Mouse (Mus musculus): ENCODE data around the gene Xrcc2.
"Not testable (repeated sequence)": the region's sequence is repeated elsewhere in the genome, so short reads cannot be mapped to it uniquely, and the experiment has no call there.

The Xrcc2 gene

DNA sequence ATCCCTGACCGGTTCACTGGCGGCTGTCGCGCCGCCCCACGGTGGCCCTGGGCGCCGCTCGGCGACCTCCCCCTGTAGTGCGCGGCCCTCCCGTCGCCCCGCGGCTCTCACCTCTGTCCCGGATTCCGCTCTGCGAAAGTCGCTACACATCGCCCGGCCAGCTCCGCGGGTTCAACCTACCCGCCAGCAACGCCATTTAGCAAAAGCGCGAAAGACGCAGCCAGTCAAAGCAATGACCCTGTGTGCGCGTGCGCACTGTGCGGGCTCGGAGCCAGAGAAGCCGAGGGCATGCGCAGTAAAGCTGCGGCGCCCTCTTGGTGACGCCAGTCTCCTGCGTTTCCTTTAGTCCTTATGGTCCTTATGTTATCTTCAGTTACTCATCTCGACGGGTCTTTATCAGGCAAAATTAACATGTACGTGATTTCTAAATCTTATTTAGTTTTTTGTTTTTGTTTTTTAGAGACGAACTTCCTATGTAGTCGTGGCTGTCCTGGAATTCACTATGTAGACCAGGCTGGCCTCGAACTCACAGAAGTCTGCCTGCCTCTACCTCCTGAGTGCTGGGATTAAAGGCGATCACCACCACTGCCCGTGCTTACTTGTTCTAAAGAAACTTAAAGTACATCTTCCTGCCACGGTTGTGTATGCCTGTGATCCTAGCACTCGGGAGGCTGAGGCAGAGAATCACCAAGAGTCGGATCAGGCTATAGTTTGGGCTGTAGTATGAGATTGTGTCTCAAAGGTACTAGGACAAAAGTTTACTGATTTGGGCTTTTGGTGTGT lies at the start of gene Xrcc2:
Xrcc2 (minus strand) TSS at position 259 of the 783 bp plus-strand sequence.
- peak; percentile 87 for DNase-seq (ENCODE audit: low read depth)

DNA sequence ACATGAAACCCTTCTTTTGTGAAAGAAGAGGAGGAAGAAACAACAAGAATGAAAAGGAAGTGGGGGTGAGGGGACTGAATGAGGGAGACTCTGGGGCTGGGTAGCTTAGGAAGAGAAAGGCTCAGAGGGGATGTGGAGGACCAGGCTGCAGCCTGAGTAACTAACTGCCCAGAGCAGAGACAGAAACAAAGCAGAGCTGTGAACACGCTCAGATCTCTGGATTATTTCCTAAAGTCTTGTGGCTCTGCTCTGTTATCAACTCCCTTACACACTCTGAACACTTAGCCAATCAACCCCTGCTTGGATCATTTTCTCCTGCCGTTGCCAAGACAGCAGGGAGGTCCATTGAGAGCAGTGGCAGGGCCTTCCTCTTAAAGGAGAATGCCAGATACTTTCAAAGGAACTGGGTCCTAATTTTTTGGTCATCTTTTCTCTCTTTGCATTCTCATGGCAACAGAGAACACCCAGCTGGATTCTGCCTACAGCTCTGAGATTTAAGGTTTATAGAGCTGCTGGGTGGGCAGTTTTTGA lies 48.7 kb upstream of the Xrcc2 start:
- no peak for DNase-seq (ENCODE audit: low read depth)

DNA sequence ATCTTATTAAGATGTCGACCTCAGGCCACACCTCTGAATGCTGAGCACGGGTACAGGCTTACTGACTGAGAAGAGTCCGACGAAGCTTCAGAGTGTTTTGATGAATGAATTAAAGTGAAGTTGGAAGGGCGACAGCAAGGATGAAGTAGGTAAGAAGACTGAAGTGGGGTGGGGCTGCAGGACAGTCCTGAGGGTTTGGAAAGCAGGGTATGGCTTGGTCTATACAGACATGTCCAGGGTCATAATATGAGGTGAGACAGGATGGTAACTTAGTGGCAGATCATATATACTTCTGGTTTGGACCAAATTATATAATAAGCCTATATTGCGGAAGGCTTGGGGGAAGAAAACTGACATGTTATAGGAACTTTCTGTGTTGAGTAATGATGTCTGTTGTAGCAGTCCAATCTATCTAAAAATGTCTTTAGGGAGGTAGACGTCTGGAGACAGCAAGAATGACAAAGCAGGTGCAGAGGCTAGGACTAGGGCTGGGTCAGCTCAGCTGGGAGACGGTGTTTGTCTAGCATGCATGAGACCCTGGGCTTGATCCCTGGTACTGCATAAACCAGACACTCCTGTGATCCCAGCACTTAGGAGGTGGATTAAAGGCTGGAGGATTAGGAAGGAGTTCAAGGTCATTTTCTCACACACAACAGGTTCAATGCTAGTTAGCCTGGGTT lies 48.1 kb upstream of the Xrcc2 start:
- DNase-seq (ENCODE audit: low read depth) = no peak

DNA sequence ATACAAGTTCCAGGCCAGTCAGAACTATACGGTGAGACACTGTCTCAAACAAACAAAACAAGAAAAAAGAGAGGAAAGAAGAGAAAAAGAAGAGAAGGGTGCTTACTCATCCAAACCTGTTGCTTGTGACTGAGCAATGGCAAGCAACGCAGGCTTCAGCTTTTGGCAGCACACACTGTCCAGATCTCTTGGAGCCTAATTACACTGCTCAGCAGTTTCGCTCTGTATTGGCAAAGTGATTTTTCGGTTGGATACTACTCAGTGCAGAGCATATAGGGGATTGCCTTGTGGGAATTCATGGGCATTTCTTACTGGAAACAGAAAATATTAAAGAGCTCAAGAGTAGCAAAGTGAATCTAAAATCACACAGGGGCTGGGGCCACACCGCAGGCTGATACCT lies 47.2 kb upstream of the Xrcc2 start:
- DNase-seq (ENCODE audit: low read depth) = no peak

DNA sequence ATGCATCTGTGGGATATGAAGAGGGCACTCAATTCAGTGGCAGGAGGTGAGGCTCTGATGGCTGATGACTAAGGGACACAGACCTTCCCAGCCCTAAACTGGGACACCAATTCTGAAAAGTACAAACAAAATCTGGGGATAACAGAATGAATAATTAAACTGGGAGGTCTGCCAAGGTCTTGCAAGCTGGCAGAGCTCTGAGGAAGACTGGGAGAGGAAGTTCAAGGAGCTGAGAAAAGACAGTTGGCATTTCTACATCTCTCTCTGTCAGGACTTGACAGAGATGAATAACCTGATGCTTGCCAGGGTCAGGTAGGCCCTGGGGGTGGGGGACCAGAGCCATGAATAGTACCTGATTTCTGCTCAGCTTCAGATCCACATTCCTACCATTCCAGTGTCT lies 45.9 kb upstream of the Xrcc2 start:
- no peak for DNase-seq (ENCODE audit: low read depth)

DNA sequence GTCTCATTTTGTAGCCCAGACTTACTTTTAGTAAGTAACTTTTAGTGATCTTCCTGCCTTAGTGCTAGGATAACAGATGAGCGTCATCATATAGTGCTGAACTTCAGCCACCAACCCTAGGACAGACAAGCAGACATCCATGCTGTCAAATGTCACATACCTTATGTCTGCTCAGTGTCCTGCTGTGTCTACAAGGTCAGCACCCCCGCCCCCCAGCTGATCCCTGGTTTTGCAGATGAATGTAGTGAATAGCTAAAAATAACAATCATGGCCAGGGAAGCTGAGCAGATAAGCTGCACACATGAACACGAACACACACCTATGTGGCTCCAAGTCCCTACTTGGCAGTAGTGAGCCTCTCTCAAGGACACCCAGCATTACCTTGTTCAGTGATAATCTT lies 43.0 kb upstream of the Xrcc2 start:
- DNase-seq (ENCODE audit: low read depth) = no peak

DNA sequence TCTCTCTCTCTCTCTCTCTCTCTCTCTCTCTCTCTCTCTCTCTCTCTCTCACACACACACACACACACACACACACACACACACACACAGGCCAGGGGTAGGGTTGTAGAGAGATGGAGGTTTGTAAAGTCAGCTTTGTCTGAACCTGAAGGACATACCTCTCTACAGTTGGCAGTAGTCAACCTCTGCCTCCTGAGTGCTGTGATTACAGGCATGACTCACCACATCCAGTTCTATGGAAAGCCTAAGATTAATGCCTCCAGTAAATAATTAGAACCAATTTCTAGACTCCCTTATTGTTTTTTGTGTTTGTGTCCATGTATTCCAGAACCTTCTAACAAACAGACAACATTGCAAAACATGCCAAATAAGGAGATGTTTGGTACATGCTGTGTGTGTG lies 42.3 kb upstream of the Xrcc2 start:
- DNase-seq (ENCODE audit: low read depth) = no peak

DNA sequence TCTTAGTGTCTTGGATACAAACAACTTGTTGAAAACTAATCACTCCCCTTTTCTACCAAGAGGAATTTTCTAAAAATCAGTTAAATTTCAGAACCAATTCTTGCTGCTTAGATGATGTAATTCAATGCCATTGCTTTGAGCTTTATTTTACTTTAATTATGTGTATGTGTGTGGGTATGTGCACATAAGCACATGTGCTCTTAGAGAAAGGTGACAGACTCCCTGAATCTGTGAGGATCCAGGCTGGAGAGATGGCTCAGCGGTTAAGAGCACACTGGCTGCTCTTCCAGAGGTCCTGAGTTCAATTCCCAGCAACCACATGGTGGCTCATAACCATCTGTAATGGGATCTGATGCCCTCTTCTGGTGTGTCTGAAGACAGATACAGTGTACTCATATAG lies 33.3 kb upstream of the Xrcc2 start:
- not testable (repeated sequence) for DNase-seq (ENCODE audit: low read depth)

DNA sequence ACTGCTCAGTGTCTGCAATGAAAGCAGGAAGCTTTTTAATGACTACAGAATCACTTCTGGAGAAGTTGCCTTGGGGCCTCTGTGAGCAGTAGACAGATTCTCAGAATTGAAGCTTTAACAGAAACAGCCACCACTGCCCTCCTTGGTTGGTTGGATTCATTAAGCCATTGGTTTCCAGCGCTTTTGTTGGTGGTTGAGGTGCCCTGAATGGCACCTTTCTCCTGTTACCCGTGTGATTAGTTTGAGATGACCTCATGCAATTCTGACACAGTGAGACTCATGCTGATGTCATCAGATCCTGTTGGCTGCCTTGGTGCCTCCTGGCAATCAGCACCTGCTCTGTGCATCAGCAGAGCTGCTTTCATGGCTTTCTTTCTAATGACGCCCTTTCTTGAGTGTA lies 32.8 kb upstream of the Xrcc2 start:
- no peak for DNase-seq (ENCODE audit: low read depth)

DNA sequence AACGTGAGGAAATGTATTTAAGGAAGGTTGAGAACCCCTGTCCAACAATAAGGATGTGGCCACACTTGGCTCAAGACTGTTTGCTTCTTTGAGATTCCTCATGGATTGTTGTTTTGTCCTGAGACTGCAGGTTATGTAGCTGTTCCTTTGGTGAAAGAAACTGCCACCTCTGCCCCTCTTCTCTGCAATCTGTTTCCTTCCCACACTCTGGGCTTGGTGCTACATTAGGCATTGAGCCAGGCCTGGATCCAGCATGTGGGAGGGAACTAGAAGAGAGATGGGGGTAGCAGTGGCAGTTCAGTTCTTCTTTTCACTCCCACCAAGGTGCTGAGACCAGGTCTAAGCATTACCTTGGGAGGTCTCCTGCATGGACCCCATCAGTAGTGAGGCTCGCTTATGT lies 30.2 kb upstream of the Xrcc2 start:
- no peak for DNase-seq (ENCODE audit: low read depth)

DNA sequence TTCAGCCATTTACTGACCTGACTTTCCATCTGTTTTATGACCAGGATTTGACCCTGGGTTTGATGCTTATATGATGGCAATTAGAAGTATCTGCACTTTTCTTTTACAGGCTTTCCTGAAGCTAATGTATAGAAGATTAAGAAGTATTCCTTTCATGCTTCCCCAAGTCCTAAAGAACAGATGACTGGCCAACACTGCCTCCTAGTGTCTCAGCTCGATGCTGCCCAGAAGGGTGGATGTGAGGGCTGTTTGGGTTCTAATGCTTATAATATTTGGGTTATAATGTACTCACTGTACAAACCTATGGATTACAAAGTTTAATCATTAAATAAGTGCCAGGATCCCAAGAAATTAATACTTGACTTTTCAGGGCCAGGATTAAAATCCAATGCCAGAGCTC lies 28.7 kb upstream of the Xrcc2 start:
- DNase-seq (ENCODE audit: low read depth) = peak; percentile 17

DNA sequence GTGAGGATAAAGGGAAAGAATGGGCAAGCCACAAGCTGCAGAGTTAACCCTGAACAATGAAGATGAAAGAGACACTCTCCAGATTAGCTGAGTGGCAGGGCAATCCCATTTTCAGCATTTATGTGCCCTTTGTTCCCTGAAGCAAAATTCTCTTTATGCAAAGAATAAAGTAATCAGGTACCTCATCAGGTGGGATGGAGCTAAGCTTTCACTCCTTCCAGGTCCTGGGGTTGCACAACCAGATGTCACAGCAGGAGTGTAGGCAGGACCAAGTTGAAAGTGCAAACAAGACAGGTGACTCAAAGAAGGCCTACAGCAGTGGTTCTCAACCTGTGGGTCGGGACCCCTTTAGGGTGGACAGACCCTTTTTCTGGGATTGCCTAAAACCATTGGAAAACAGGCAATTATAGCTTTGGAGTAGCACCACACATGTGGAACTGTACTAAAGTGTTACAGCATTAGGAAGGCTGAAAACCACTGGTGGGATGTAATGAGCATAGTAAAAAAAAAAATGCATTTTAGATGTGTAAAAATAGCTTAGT lies 18.6 kb upstream of the Xrcc2 start:
- DNase-seq (ENCODE audit: low read depth) = no peak

DNA sequence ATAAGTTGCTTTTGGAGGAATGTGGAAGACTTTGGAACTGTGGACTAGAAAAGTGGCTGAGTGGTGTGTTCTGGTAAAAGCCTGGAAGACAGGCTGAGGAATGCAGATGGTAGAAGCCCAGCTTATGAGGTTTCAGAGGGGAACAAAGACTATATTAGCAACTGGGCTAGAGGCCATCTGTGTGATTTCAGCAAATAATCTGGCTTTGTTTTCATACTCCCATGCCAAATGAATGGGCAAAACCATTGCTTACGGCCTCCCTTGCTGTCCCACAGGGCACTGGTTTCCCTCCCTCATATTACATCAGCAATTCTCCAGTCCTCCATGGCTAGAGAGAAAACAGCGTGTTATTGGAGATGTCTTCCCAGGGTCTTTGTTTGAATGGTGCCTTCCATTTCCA lies 17.4 kb upstream of the Xrcc2 start:
- DNase-seq (ENCODE audit: low read depth) = no peak

DNA sequence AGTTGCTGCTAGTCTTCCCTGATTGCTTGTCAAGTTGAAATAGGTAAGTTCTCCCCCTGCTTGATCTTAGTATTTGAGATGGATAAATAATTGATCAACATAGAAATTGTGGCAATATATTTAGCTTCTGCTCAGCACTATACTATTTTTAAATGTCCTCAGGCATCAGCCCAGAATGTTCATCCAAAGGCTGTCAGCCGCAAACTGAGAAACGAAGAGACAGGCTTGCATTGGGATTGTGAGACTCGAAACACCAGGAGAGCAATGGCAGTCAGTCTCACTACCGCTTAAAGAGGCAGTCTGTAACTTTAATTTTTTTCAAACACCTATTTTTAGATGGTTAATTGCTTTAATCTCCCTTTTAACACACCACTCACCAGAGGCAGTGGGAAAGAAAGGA lies 13.8 kb upstream of the Xrcc2 start:
- no peak for DNase-seq (ENCODE audit: low read depth)

DNA sequence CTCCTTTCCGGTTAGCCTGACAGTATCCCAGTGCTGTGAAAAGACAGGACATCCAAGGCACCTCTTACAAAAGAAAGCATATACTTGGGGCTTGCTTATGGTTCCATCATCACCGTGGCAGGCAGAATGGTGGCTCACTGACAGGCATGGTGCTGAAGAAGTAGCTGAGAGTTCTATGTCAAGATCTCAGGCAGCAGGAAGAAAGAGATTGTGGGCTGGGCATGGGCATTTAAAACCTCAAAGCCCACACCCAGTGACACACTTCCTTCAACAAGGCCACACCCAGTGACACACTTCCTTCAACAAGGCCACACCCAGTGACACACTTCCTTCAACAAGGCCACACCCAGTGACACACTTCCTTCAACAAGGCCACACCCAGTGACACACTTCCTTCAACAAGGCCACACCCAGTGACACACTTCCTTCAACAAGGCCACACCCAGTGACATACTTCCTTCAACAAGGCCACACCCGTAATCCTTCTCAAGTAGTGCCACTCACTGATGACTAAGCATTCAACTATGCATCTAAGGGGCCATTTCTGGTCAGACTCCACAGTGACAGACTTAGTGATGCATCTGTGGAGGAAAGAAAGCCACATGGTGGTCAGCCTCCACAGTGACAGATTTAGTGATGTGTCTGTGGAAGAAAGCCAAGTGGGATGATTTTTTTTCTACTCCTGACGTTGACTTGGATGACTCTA lies 7.5 kb upstream of the Xrcc2 start:
- not testable (repeated sequence) for DNase-seq (ENCODE audit: low read depth)

DNA sequence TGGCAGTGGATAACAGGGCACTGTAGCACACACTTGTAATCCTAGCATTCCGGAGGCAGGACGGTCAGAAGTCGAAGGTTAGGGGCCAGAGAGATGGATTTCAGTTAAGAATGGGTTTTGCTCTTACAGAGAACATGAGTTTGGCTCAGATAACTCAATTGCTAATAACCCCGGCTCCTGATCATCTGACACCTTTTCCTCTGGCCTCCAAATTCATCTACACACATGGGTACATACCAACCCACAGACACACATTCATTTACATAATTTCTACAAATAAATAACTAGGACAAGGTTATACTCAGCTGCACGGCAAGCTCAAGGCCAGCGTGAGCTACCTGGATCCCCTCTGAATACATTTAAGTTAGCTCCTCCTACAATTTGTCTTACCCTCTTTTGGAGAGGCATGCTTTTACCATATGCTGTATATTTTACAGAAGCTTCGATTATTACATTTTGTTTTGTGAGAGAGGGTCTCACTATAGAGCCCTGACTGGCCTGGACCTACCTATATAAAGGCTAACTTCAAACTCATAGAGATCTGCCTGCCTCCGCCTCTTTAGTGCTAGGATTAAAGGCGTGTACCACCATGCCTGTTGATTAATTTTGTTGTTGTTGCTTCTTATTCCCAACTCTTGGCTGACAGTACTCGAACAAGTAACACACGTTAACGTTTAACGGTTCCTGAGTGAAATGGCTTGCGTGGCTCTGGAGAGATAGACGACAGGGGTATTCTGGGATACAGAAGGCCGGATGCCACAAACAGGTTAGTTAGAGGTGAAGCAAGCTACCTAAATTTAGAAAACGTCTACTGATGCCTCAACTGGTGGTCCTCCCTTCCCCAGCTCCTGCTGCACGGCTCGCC lies 691 bp downstream of the Xrcc2 start:
- DNase-seq (ENCODE audit: low read depth) = peak; percentile 3

DNA sequence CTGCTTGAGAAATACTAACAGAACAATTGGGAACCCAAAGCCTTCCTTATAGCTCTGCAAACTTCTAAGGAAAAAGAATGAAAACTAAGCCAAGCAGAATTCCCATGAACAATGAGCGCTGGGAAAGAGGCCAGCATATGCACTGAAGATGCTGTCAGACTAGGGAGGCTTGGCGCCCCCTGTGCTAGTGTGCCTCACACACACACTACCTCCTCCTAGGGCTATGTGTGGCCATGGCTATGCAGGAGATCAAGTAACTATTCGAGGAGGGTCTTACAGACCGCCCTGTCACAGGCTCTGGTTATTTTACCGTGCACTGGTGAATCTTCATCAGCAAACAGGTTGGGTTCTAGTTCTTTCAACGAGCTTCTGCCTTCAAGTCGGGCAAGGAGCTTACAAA lies 7.7 kb downstream of the Xrcc2 start:
- no peak for DNase-seq (ENCODE audit: low read depth)

DNA sequence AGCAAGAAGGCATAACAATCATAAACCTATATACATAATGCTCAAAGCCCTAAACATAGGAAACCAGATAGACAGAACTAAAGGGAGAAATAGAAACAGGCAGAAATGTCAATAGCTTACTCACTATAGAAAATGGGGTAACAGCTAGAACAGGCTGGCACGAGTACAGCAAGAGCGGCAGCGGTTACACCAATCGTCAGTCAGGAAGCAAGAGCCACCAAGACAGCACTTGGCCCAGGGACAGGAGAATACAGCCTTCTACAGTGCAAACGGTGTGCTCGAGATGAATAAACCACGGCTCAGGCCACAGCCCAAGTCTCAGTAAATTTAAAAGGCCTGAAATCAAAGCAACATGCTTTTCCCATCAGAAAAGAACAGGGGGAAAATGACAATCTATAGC lies 9.4 kb downstream of the Xrcc2 start:
- no peak for DNase-seq (ENCODE audit: low read depth)

DNA sequence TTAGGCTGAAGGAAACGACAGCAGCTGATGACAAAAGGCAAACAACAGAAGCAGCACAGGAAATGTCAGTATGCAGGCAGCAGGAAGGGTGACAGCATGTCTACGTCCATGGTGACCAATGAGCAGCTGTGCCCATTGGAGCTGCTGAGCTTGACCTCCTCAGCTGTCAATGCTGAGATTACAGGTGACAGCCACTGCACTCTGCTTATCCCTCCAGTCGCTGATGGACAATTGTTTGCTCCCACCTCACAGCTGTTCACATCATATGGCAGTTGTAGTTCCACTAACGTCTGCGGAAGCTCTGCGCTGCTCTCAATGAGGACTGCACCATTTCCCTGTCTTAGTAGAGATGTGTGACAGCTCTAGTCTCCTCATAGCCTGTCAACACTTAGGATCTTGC lies 9.8 kb downstream of the Xrcc2 start:
- no peak for DNase-seq (ENCODE audit: low read depth)

DNA sequence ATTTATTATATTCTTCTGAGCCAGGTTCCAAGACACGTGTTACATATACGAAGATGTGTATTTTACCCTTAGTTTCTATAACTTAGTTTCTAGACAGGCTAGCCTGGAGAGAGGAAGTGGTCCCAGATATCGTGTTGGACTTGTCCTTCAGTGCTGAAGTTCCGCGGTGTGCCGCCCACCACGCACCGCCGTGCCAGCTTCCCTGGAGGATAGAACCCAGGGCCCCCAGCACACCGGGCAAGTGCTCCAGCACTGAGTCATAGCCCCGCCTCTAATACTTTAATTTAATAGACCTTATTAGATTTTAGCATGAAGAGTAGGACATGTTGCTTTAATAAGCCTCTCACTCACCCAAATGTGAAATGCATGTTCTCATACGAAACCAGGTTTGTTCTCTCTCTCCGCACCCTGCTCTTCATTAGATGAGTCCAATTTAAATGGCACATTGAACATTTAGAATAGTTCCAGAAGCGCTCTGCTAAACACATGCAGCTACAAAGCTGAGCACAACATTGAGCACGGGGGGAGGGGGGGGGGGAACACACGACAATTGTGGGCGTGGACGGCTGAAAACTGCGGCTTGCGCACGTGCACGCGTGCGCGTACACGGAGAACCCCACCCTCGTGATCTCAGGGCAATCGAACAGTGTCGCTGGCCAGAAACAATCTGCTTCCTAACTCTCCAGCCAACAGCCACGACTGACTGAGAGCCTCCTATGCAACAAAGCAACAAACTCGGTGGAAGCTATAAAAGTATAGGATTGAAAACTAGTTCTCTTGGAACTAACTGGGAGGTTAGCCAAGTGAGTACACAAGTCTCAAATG lies 33.7 kb downstream of the Xrcc2 start:
- no peak for DNase-seq (ENCODE audit: low read depth)

DNA sequence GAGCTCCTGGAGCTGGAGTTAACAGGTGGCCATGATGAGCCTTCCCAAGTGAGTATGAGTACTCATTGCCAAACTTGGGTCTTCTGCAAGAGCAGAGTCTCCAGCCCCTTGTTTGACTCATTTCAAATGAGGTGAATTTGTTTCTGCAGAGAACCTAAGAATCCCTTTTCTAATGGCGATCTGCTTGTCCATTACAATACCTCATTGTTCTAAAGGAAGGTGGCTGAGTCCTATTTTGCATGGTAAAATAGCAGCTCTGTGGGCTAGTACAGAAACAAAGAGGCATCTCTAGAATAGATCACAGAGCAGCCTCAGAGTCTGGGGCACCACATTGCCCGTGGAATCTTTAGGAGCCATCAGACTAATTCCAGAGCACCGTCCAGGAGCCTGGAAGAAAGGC lies 34.6 kb downstream of the Xrcc2 start:
- DNase-seq (ENCODE audit: low read depth) = no peak

All from c-Kit-positive CD71-negative TER-119-negative erythroid progenitor cells, embryonic 14.5 days (primary cell).